Mouse (Mus musculus): Measurements from ENCODE around the gene Ica1l.

DNA sequence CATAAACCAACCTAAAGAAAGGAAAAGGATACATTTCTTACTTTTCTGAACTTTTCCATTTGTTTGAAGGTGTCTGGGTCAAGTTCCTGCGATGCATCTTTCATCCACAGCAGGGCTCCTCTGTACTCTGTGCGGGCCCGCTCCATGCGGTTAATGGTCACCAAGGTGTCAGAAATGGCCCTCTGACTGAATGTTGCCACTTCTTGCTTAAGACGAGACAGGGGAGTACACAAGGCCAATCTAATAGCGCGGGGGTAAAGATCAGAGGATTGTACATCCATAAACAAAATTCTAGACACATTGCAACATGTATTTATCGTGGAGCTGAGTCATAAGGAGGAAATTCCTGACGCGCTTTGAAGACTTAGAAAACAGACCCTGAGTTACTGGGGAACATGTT is 29.2 kb downstream of the Ica1l start:
- no peak for TF ChIP-seq POLR2A (IDR thresholded peaks at IDR 0.05; ENCODE audit: insufficient read depth, low read depth, low read length)
- TF ChIP-seq CTCF (IDR thresholded peaks at IDR 0.05; ENCODE audit: insufficient read depth, low read depth, low read length) = no peak
